Mouse (Mus musculus) urinary bladder, postnatal 25 days (tissue): ENCODE data around the gene Ganab.
A peak's percentile ranks its signal among the peaks of the same experiment; 100 is the strongest.

Source experiments
- DNase-seq: peaks from one replicate; pipeline ENCODE4 v3.0.0; 2022; ENCODE audit warnings: low spot score

Ganab gene

GRCm38 (mm10) chr19:8929224-8930088 is 31.6 kb downstream of the Ganab start, which contains the start of the genes Rom1 and Eml3:
Rom1 (minus strand) TSS chr19:8929356.
Eml3 (plus strand) TSS chr19:8929552.
- peak; percentile 84 for DNase-seq

DNA sequence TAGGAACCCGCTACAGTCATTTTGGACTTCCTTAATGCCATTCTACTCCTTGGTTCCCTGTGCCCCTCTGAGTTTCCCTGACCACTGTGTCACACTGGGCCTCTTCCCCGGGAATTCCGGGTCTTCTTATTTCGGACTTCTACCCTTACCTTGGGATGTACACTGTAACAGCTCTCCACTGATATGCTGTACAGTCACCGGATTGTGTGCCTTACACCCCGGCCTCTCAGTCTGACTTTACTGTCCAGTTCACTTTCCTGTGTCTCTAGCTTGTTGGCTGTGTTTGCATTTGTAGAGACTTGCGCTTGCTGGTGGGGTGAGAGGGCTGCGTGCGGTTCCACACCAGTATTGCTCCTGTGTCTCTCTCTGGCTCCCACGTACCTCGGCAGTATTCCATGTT is 32.2 kb downstream of the Ganab start:
- DNase-seq = no peak

DNA sequence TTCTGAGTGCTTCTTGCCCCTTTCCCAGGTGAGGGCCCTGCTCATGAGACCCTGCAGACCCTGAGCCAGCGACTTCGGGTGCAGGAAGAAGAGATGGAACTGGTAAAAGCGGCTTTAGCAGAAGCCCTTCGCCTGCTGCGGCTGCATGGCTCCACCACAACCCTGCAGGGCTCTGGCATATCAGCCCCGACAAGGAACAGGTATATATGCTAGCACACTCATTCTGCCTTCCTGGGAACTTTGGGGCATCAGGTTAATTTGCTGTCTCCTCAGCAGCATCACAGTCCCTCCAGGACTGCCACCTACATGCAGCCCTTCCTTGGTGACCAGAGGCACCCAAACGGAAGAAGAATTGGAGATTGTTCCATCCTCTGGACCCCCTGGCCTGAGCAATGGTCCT is 32.9 kb downstream of the Ganab start:
- no peak for DNase-seq

GRCm38 (mm10) chr19:8936736-8937135 is 38.9 kb downstream of the Ganab start:
- no peak for DNase-seq

- DNase-seq = no peak
Measured at GRCm38 (mm10) chr19:8940526-8941133, 42.8 kb downstream of the Ganab start.

DNA sequence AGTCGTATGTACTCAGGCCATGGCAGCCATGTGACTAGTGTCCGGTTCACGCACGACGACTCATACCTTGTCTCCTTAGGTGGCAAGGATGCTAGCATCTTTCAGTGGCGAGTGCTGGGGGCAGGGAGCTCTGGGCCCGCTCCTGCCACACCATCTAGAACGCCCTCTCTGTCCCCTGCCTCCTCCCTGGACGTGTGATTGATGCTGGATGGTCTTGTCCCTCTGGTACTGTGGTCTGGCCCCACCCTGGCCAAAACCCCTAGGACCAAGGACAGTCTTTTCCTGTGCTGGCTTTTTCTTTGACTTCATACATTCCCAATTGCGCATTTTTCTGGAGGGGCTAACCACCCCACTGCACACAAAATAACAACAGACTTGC is 43.3 kb downstream of the Ganab start:
- no peak for DNase-seq

DNA sequence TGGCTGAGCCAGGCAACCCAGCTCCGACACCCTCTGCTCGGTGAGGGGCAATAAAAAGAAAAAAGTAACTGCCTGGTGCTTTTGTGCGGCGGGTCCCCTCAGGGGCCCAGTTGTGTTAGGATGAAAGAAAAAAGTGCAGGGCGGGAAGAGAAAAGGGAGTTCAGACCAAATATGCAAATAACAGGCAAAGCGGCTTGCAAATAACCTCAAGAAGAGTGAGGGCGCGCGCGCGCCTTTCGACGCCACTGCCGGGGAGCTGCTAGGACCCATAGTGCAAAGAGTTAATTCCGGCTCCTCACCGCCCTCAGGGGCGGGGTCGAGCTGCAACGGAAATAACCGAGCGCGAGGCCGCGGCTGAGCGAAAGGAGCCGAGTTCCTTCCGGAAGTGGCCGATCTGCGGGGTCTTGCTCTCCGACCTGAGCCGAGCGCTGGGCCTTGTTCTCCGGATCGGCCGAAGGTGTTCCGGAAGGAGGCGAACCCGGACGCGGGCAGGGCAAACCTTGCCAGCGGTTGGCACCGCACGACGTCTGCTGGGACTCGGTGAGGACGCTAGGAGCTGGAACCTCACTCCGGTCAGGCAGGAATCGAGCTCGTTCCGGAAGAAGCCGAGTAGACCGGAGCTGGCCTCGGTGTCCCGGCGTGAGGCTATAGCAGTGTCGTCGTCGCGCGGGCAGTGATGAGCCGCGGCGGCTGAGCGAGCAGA is 43.8 kb downstream of the Ganab start, which contains the start of gene Mta2:
Gene Mta2 (plus strand): TSS at position 361 of the 703 bp plus-strand sequence.
- DNase-seq = peak; percentile 95

- DNase-seq = no peak
Measured at GRCm38 (mm10) chr19:8942276-8942964, 44.5 kb downstream of the Ganab start.

DNA sequence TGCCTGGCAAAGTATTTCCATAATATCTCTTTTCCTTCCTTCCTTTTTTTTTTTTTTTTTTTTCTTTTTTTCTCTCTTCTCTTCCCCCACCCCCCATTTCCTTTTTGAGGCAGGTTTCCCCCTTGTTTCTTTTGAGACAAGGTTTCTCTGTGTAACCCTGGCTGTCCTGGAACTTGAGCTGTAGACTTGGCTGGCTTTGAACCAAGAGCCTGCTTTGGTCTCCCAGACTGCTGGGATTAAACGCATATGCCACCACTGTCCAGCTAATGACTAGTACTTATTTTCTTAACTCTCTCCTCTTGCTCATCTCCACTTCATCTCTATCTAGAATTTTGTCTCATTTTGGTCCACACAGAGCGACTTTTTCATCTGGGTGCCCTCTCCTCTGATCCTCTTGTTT is 45.2 kb downstream of the Ganab start:
- no peak for DNase-seq

DNA sequence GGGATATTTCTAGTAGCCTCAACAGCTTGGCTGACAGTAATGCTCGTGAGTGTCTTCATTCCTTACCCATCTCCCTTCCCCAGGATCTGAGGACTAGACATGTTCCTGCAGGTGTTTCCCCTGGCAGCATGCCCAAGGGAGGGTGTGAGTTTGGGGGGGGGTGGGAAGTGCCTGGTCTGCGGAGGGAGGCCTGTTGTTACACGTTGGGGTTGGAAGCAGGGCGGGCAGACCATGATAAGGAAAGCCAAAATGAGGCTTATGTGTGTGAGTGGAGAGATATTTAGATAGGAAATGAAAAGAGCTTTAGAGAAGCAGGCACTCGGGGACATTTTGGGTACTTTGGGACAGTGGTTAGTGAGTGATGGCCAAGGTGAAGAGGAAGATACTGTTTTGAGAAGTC is 46.2 kb downstream of the Ganab start:
- peak; percentile 47 for DNase-seq

- DNase-seq = peak; percentile 60
Measured at GRCm38 (mm10) chr19:8944750-8945149, 46.9 kb downstream of the Ganab start.

GRCm38 (mm10) chr19:8945251-8945650 is 47.4 kb downstream of the Ganab start:
- no peak for DNase-seq

DNA sequence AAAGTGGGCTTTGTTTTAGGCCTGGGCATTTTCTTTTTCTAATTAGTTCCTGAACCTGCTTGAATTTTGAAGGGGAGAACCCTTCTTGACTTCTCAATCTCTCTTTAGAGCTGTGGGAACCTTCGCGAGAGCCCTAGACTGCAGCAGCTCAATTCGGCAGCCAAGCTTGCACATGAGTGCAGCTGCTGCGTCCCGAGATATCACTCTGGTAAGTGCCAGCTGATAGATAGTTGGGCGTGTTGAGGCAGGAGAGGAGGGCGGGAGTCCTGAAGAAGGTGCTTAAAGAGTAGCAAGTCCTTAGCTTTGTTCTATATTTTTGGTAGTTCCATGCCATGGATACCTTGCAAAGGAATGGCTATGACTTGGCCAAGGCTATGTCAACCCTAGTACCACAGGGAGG is 49.1 kb downstream of the Ganab start:
- DNase-seq = no peak

GRCm38 (mm10) chr19:8950190-8950589 is 52.3 kb downstream of the Ganab start:
- DNase-seq = no peak

- no peak for DNase-seq
Measured at GRCm38 (mm10) chr19:8952241-8952640, 54.4 kb downstream of the Ganab start.

DNA sequence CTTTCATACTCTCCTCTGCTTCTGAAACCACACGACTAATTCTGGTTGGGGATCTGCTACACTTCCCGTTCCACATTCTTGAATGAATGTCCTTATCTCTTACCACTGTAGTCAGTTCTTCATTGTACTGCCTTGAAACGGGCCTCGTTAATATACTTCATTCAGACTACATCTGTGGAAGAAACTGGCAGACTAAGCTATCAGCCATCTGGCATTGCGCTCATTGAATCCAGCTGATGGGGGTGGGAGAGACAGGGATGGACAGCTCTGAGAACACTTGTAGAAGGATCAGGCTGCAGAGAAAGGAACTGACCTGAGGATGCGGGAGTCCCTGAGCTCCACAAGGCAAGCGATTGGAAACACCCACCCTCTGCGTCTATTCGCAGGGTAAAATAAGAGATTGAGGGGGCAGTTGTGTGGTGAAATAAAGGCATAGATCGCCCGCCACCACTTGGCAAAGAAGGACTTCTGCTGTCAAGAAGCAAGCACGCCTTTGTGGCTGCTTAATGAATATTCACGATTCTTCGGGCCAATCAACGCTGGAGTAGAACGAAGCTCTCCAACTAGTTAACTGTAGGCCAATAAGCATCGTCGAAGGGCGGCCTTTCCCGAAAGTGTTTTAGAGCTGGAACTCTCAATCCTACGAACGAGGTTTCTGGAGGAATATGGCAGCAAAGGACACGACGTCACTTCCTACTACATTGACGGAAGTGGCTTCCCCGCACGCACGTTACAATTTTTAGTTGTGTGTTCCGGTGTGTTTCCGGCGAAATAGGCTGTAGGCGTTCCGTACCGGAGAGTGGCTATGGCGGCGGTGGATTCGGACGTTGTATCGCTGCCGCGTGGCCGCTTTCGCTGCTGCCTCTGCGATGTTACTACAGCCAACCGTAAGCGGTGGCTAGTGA is 55.5 kb downstream of the Ganab start, which contains the start of gene Tut1:
Gene Tut1 (plus strand): TSS at position 713 of the 905 bp plus-strand sequence.
- peak; percentile 81 for DNase-seq

DNA sequence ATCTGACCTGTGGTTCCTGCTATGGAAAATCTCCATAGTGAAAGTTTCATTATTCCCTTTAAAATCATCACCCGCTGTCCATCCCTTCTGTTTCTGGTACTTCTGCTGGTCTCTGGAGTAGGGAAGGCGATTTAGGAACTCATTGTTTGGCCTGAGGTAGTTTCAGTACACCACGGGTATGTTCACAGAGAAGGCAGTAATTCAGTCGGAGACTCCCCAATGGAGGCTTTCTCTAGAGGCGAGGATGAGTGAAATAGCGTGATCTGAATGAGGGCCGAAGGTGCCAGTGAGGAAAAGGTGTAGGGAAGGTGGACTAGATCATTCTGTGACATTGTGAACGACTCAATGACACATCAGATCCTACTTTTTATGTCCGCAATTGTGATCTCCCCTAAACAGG is 56.3 kb downstream of the Ganab start:
- no peak for DNase-seq

- no peak for DNase-seq
Measured at GRCm38 (mm10) chr19:8962256-8962655, 64.4 kb downstream of the Ganab start.

- DNase-seq = no peak
Measured at GRCm38 (mm10) chr19:8965075-8965474, 67.2 kb downstream of the Ganab start.

DNA sequence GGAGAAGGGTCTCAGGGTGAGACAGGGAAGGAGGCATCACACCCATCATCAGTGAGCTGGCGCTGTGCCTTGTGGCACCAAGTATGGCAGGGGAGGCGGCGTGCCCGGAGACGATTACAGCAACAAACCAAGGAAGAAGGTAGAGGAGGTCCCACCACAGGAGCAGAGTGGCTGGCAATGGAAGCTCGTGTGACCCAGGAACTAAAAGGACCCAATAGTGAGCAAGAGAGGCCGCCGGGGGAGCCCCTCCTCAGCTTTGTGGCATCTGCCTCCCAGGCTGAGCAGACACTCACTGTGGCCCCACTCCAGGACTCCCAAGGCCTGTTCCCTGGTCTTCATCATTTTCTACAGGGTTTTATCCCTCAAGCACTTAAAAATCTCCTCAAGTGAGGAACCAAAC is 67.9 kb downstream of the Ganab start:
- DNase-seq = no peak

DNA sequence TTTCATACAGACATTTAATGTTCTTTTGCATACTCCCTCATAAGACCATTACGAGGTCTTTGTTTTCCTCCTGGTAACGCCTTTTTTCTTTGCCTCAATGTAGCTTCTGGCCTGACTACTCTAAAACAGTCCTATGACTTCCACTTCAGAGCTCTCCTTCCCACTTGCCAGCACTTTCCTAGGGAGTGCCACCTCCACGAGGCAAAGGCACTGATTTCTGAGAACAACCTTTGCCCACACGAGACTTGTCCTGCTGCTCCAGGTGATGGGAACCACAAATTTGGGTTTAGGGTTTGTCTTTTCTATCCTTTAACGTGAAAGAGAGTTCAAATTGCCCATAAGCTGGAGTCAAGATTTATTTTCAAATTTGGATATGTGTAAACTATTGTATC is 68.3 kb downstream of the Ganab start:
- no peak for DNase-seq
